Mouse (Mus musculus) heart, adult 11 months (tissue): ENCODE data around the gene Klhdc10.

Experiments
- DNase-seq: peaks from one replicate; pipeline ENCODE4 v3.0.0; 2022

The Klhdc10 gene

GRCm38 (mm10) chr6:30403465-30403864 lies 1.8 kb downstream of the Klhdc10 start:
- peak; percentile 95 for DNase-seq

- DNase-seq: peak; percentile 79
Observed at GRCm38 (mm10) chr6:30404671-30405070, 3.0 kb downstream of the Klhdc10 start.

GRCm38 (mm10) chr6:30408276-30408675 lies 6.6 kb downstream of the Klhdc10 start:
- peak; percentile 60 for DNase-seq

GRCm38 (mm10) chr6:30409399-30410093 lies 7.9 kb downstream of the Klhdc10 start:
- DNase-seq: peak; percentile 70

- DNase-seq: no peak
Observed at GRCm38 (mm10) chr6:30411311-30411710, 9.6 kb downstream of the Klhdc10 start.

- DNase-seq: peak; percentile 48
Observed at GRCm38 (mm10) chr6:30416126-30416525, 14.5 kb downstream of the Klhdc10 start.

- DNase-seq: peak; percentile 43
Observed at GRCm38 (mm10) chr6:30416801-30417200, 15.1 kb downstream of the Klhdc10 start.

- DNase-seq: peak; percentile 15
Observed at GRCm38 (mm10) chr6:30432461-30433192, 31.0 kb downstream of the Klhdc10 start.

GRCm38 (mm10) chr6:30436476-30436875 lies 34.8 kb downstream of the Klhdc10 start:
- DNase-seq: peak; percentile 77

GRCm38 (mm10) chr6:30437054-30437453 lies 35.4 kb downstream of the Klhdc10 start:
- peak; percentile 8 for DNase-seq

GRCm38 (mm10) chr6:30439576-30439975 lies 37.9 kb downstream of the Klhdc10 start:
- peak; percentile 78 for DNase-seq

- DNase-seq: no peak
Observed at GRCm38 (mm10) chr6:30456991-30457390, 55.3 kb downstream of the Klhdc10 start.

- DNase-seq: no peak
Observed at GRCm38 (mm10) chr6:30458626-30459025, 57.0 kb downstream of the Klhdc10 start.

- peak; percentile 91 for DNase-seq
Observed at GRCm38 (mm10) chr6:30459056-30459747, 57.5 kb downstream of the Klhdc10 start.

- DNase-seq: peak; percentile 96
Observed at GRCm38 (mm10) chr6:30459811-30460749, 58.4 kb downstream of the Klhdc10 start.

GRCm38 (mm10) chr6:30460750-30461446 lies 59.2 kb downstream of the Klhdc10 start:
- DNase-seq: peak; percentile 96

GRCm38 (mm10) chr6:30461755-30462344 lies 60.2 kb downstream of the Klhdc10 start:
- DNase-seq: no peak

- DNase-seq: no peak
Observed at GRCm38 (mm10) chr6:30462822-30463221, 61.2 kb downstream of the Klhdc10 start.

GRCm38 (mm10) chr6:30465586-30465985 lies 63.9 kb downstream of the Klhdc10 start:
- peak; percentile 92 for DNase-seq

- DNase-seq: no peak
Observed at GRCm38 (mm10) chr6:30468058-30468457, 66.4 kb downstream of the Klhdc10 start.

- DNase-seq: peak; percentile 89
Observed at GRCm38 (mm10) chr6:30468684-30469083, 67.0 kb downstream of the Klhdc10 start.
